Mouse (Mus musculus) liver, embryonic 15.5 days (tissue): ENCODE measurements around the gene Atad1. TPM values are rescaled to one million over a fixed set of nuclear protein-coding genes. Genes with fewer than 3 reads are reported as not detected.
"Not testable (repeated sequence)": the region's sequence is repeated elsewhere in the genome, so short reads cannot be mapped to it uniquely, and the experiment has no call there.

Experiments used
- ATAC-seq: fragments of 200-750 bp; cut with Nextera tagmentation; 2 replicates; pipeline ENCODE4 v1.8.0; 2017; ENCODE audit warnings: moderate number of reproducible peaks, mild to moderate bottlenecking, moderate library complexity; ENCODE audit not compliant: insufficient read depth
- H3K27ac ChIP-seq: fragments of 300-500 bp; sonication (generic); replicated peaks from 2 replicates; pipeline ENCODE4 v1.5.1; 2015; ENCODE audit warnings: mild to moderate bottlenecking, inconsistent platforms
- H3K27me3 ChIP-seq: fragments of 300-500 bp; sonication (generic); 2 replicates; pipeline ENCODE4 v1.6.1; 2015; ENCODE audit warnings: mild to moderate bottlenecking, inconsistent platforms
- H3K36me3 ChIP-seq: fragments of 300-500 bp; sonication (generic); replicated peaks from 2 replicates; pipeline ENCODE4 v1.6.1; 2015; ENCODE audit warnings: moderate library complexity, mild to moderate bottlenecking, inconsistent platforms
- H3K4me1 ChIP-seq: fragments of 300-500 bp; sonication (generic); replicated peaks from 2 replicates; pipeline ENCODE4 v1.6.1; 2015; ENCODE audit warnings: inconsistent platforms
- H3K4me2 ChIP-seq: fragments of 300-500 bp; sonication (generic); 2 replicates; pipeline ENCODE4 v1.6.1; 2015; ENCODE audit warnings: moderate library complexity, mild to moderate bottlenecking, inconsistent platforms
- H3K4me3 ChIP-seq: fragments of 300-500 bp; sonication (generic); replicated peaks from 2 replicates; pipeline ENCODE4 v1.5.1; 2015; ENCODE audit warnings: mild to moderate bottlenecking, inconsistent platforms
- H3K9ac ChIP-seq: fragments of 300-500 bp; sonication (generic); 2 replicates; pipeline ENCODE4 v1.6.1; 2015; ENCODE audit warnings: moderate library complexity, mild to moderate bottlenecking, inconsistent platforms
- H3K9me3 ChIP-seq: fragments of 300-500 bp; sonication (generic); replicated peaks from 2 replicates; pipeline ENCODE4 v1.6.1; 2016; ENCODE audit warnings: inconsistent platforms
- WGBS: fragments of 180-500 bp; shearing (Covaris S2); methylation state at CpG from one replicate; pipeline ENCODE4 v1.1.7; 2015; ENCODE audit warnings: mixed read lengths; ENCODE audit not compliant: insufficient replicate concordance; 5-methylcytosine and 5-hydroxymethylcytosine counted together
- polyA plus RNA-seq: library from polyadenylated mRNA; unstranded; fragments of >200 nt; fragmentation: Nextera tagmentation; extraction: Ambion mirVana; gene quantifications from 2 replicates; pipeline ENCODE4 v1.2.1, GENCODE M21; 2015

Atad1 gene
- polyA plus RNA-seq, 1 experiment from 2014 or later, result 20.6 TPM

DNA sequence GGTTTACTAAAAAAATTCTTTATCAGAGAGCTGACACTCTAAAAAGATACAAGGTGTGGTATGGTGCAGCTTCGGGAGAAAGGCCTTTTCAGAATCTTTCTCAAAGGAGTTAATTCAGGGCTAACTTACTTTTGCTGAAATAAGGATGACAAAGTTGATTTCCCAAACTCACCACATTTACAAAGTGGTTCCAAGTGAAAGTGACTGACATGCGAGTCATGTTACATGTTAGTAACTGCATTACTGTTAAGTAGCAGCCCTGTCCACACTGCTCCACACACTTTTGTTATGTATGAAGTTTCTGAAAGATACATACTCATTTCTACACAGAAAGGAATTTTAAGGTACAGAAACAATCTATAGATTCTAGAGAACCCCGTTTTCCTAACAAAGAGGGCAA, 63.8 kb downstream of the Atad1 start:
- WGBS, result 69% methylated on average over 3 of the region's 3 CpGs
- H3K9ac ChIP-seq, result no peak overlapping the region
- H3K9me3 ChIP-seq, result no peaks in the 10 kb centered on the region
- H3K4me1 ChIP-seq, result no peaks in the 10 kb centered on the region
- peaks cover 28% of the 10 kb centered on the region for H3K36me3 ChIP-seq
- no peak overlapping the region for H3K27ac ChIP-seq
- H3K27me3 ChIP-seq, result no peaks in the 10 kb centered on the region
- no peak overlapping the region for H3K4me2 ChIP-seq
- ATAC-seq, result no peak
- no peak overlapping the region for H3K4me3 ChIP-seq

DNA sequence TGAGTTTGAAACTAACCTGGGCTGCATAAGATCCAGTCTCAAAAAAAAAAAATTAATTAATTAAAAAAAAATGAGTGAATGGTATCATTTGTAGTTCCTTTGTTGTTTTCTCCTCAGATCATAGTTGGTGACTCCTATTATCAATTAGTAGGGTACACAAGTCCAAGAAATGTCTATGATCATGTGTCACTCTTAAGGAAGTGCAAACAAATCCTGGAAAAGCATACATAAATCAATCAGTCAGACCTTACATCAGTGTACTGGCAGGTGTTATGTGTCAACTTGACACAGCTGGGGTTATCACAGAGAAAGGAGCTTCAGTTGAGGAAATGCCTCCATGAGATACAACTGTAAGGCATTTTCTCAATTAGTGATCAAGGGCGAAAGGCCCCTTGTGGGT, 71.8 kb downstream of the Atad1 start:
- not testable (repeated sequence) for H3K9me3 ChIP-seq, H3K27me3 ChIP-seq, H3K4me3 ChIP-seq, H3K36me3 ChIP-seq, ATAC-seq, H3K4me2 ChIP-seq, H3K27ac ChIP-seq, H3K9ac ChIP-seq, H3K4me1 ChIP-seq
- 61% methylated on average over 1 of the region's 1 CpGs for WGBS

- 53% methylated on average over 8 of the region's 8 CpGs for WGBS
- Histone ChIP-seq H3K4me3 (no peak overlapping the region), H3K36me3 (no peaks in the 10 kb centered on the region), H3K27ac (no peak overlapping the region), H3K4me1 (no peaks in the 10 kb centered on the region), H3K4me2 (no peak overlapping the region), H3K9me3 (no peaks in the 10 kb centered on the region), H3K27me3 (no peaks in the 10 kb centered on the region), H3K9ac (no peak overlapping the region)
- ATAC-seq, result no peak
Measured at GRCm38 (mm10) chr19:32665243-32665642, 74.3 kb downstream of the Atad1 start.

GRCm38 (mm10) chr19:32662936-32663335, 76.7 kb downstream of the Atad1 start:
- Histone ChIP-seq H3K27ac (no peak overlapping the region), H3K4me3 (no peak overlapping the region), H3K4me1 (no peaks in the 10 kb centered on the region), H3K36me3 (no peaks in the 10 kb centered on the region), H3K9ac (no peak overlapping the region), H3K27me3 (no peaks in the 10 kb centered on the region), H3K4me2 (no peak overlapping the region), H3K9me3 (no peaks in the 10 kb centered on the region)
- WGBS, result 64% methylated on average over 6 of the region's 6 CpGs
- ATAC-seq, result 0 out of 2 replicates have a peak, but pooled peaks have one; percentile 31

DNA sequence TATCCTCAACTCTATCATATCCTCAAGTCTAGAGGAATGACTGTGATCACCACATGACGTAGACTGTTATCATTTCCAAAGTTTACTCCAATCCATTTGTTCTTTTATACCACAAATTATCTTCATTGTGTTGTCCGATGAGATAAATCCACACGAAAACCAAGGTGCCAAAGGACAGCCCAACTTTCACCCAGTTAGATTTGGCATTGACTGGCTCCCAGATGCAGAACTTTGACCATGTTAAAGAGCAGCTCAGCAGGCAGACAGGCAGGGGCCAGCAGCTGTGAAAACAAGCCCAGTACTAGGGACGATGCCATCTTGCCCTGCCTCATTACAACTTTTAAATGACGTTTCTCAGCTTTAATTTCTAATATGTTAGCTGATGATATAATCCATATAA, 80.2 kb downstream of the Atad1 start:
- H3K27me3 ChIP-seq, result no peaks in the 10 kb centered on the region
- H3K9me3 ChIP-seq, result no peaks in the 10 kb centered on the region
- H3K4me2 ChIP-seq, result no peak overlapping the region
- no peaks in the 10 kb centered on the region for H3K36me3 ChIP-seq
- WGBS, result 64% methylated on average over 5 of the region's 5 CpGs
- no peak for ATAC-seq
- H3K4me1 ChIP-seq, result no peaks in the 10 kb centered on the region
- no peak overlapping the region for H3K27ac ChIP-seq
- H3K9ac ChIP-seq, result no peak overlapping the region
- no peak overlapping the region for H3K4me3 ChIP-seq

GRCm38 (mm10) chr19:32653630-32654362, 85.8 kb downstream of the Atad1 start:
- H3K4me1 ChIP-seq, result peaks cover 9% of the 10 kb centered on the region; the same call in 1 of the 2 replicates
- no peak overlapping the region for H3K27ac ChIP-seq
- H3K4me2 ChIP-seq, result no peak overlapping the region
- H3K4me3 ChIP-seq, result no peak overlapping the region
- no peaks in the 10 kb centered on the region for H3K27me3 ChIP-seq
- WGBS, result 32% methylated on average over 7 of the region's 7 CpGs
- no peaks in the 10 kb centered on the region for H3K36me3 ChIP-seq
- no peak for ATAC-seq
- H3K9me3 ChIP-seq, result no peaks in the 10 kb centered on the region
- H3K9ac ChIP-seq, result no peak overlapping the region

GRCm38 (mm10) chr19:32653122-32653521, 86.5 kb downstream of the Atad1 start:
- no peaks in the 10 kb centered on the region for H3K9me3 ChIP-seq
- peak; percentile 47 for ATAC-seq
- 49% methylated on average over 5 of the region's 5 CpGs for WGBS

DNA sequence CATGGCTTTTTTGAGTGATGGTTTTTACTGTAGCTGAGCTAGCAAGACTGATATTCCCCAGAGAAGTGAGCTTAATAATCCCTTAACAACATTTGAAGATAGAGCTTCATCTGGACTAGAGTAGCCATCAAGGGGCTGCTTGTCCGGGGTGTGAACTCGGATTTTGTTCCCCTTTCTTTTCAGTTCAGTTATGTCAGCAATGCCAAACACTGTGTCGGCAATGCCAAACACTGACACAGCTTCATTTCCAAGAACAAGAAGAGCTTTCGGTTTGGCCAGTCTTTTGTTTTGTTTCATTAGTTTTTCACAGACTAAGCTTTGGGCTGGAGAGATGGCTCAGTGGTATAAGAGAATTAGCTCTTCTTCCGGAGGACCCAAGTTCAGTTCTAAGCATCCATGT, 88.5 kb downstream of the Atad1 start:
- Histone ChIP-seq H3K4me1 (peaks cover 9% of the 10 kb centered on the region; the same call in 1 of the 2 replicates), H3K9me3 (no peaks in the 10 kb centered on the region), H3K27ac (no peak overlapping the region), H3K27me3 (no peaks in the 10 kb centered on the region), H3K9ac (no peak overlapping the region), H3K36me3 (0 out of 2 replicates have a peak, but pooled peaks cover 3% of the 10 kb centered on the region), H3K4me2 (no peak overlapping the region), H3K4me3 (no peak overlapping the region)
- WGBS, result 66% methylated on average over 5 of the region's 5 CpGs
- ATAC-seq, result no peak

More at GRCm38 (mm10) chr19:32653122-32653521, 86.5 kb downstream of the Atad1 start:
- peaks cover 9% of the 10 kb centered on the region; the same call in 1 of the 2 replicates for H3K4me1 ChIP-seq
- H3K9ac ChIP-seq, result no peak overlapping the region
- no peaks in the 10 kb centered on the region for H3K27me3 ChIP-seq
- no peaks in the 10 kb centered on the region for H3K36me3 ChIP-seq
- H3K4me2 ChIP-seq, result no peak overlapping the region
- H3K27ac ChIP-seq, result no peak overlapping the region
- H3K4me3 ChIP-seq, result no peak overlapping the region

GRCm38 (mm10) chr19:32648019-32648571, 91.5 kb downstream of the Atad1 start:
- peak; percentile 62; the same call in 1 of the 2 replicates for ATAC-seq
- 59% methylated on average over 10 of the region's 10 CpGs for WGBS
- Histone ChIP-seq H3K4me2 (no peak overlapping the region), H3K27me3 (no peaks in the 10 kb centered on the region), H3K27ac (peak overlapping the region; percentile 31), H3K36me3 (peaks cover 9% of the 10 kb centered on the region; the same call in 1 of the 2 replicates), H3K9me3 (no peaks in the 10 kb centered on the region), H3K9ac (no peak overlapping the region), H3K4me1 (0 out of 2 replicates have a peak, but pooled peaks cover 3% of the 10 kb centered on the region), H3K4me3 (no peak overlapping the region)

GRCm38 (mm10) chr19:32646382-32646781, 93.2 kb downstream of the Atad1 start:
- Histone ChIP-seq H3K9me3 (no peaks in the 10 kb centered on the region), H3K9ac (no peak overlapping the region), H3K27ac (no peak overlapping the region), H3K27me3 (no peaks in the 10 kb centered on the region), H3K4me1 (no peaks in the 10 kb centered on the region), H3K4me3 (no peak overlapping the region), H3K4me2 (no peak overlapping the region), H3K36me3 (peaks cover 11% of the 10 kb centered on the region; the same call in 1 of the 2 replicates)
- no peak for ATAC-seq
- WGBS, result 71% methylated on average over 3 of the region's 3 CpGs

DNA sequence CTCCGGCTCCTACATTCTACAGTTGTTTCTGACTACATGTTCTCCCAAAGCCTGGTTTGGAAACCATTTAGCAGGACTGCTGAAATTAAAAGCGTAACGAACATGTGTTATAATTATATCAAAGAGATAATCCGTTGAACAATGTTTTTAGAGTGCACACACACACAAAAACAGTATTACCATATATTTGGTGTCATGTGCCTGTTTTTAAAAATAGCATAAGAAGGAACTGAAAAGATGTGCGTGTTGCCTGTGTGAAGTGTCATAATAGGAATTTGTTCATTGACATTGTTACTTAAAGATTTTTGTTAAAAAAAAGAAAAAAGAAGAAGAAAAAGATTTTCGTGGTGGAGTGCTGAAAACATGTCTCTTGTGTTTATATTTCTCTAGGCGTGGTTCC, 93.6 kb downstream of the Atad1 start:
- Histone ChIP-seq H3K9me3 (no peaks in the 10 kb centered on the region), H3K27ac (no peak overlapping the region), H3K27me3 (no peaks in the 10 kb centered on the region), H3K9ac (no peak overlapping the region), H3K4me1 (no peaks in the 10 kb centered on the region), H3K36me3 (peaks cover 11% of the 10 kb centered on the region; the same call in 1 of the 2 replicates), H3K4me2 (no peak overlapping the region), H3K4me3 (no peak overlapping the region)
- ATAC-seq, result no peak
- 69% methylated on average over 7 of the region's 7 CpGs for WGBS
